12 mouse cellular contexts compared by ENCODE assay signal in the genomic region with DNA sequence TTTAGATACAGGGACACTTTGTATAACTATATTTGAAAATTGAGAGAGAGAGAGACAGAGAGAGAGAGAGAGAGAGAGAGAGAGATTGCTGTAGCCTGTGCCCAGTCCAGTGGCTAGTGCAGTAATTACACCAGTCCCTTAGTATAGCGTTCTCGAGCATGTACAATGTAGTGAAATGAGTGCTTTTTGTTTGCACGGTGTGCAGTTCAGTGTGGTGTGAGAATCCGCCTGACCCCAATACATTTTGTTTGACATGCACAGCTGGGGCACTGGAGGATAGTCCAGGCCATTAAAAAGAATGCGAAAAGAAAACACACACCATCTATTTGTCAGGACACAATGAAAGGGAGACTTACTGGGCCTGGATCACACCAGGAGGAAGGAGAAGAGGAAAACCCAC.
DNase-seq lines count a peak whose midpoint lies in the region; ATAC-seq and TF ChIP-seq lines count a peak whose summit lies in the region.
"Had no signal": no experiment of that assay in that cellular context is flagged by ENCODE, and none has a peak within 500 bp of the region (broad histone marks: within the 10 kb centered on the region; RNA-seq: fewer than 3 reads in every experiment).

No protein-coding gene starts in this region.

- DNase-seq in embryo, embryonic 10 days (ENCODE audit: low spot score), result peak; percentile 57
- no peak for DNase-seq in embryo, embryonic 11 days
- no peak for DNase-seq in kidney, postnatal 36 days
- peak; percentile 29 for DNase-seq in thymus, adult 2 months
- no peak for DNase-seq in thymus, postnatal 0 days (ENCODE audit: low spot score)
- DNase-seq in neural tube, embryonic 11.5 days (ENCODE audit: low spot score), result peak; percentile 28
- DNase-seq in cerebellum, postnatal 4 days (ENCODE audit: low spot score in 2 of 2), result no peak
- DNase-seq: cerebellum, adult 8-10 months had no signal

- peak overlapping the region; percentile 73; the same call in 1 of the 2 replicates for H3K27ac ChIP-seq in kidney, embryonic 14.5 days (ENCODE audit: low read depth, low read length)
- H3K27ac ChIP-seq in thymus, adult 2 months (ENCODE audit: control insufficient read depth, insufficient read depth, low read length), result peak overlapping the region; percentile 97
- no peak overlapping the region for H3K27ac ChIP-seq in neural tube, embryonic 11.5 days (ENCODE audit: low read depth, low read length)
- H3K27ac ChIP-seq: heart, embryonic 15.5 days; liver, embryonic 15.5 days had no signal

- TF ChIP-seq CTCF in thymus, adult 2 months (IDR thresholded peaks at IDR 0.05; ENCODE audit: borderline replicate concordance, control insufficient read depth, extremely low read depth, insufficient read depth, low read length, poor library complexity), result no peak

- H3K4me3 ChIP-seq in kidney, embryonic 14.5 days (ENCODE audit: low read length), result no peak overlapping the region
- peak overlapping the region; percentile 2; the same call in 1 of the 2 replicates for H3K4me3 ChIP-seq in thymus, adult 2 months (ENCODE audit: control insufficient read depth, insufficient read depth, low read length)
- H3K4me3 ChIP-seq in neural tube, embryonic 11.5 days (ENCODE audit: low read depth, low read length), result no peak overlapping the region
- H3K4me3 ChIP-seq: embryonic facial prominence, embryonic 13.5 days; heart, embryonic 15.5 days; liver, embryonic 15.5 days had no signal

- H3K4me2 ChIP-seq in kidney, embryonic 14.5 days (replicated peaks; ENCODE audit: low read depth, low read length), result no peak overlapping the region
- no peak overlapping the region for H3K4me2 ChIP-seq in neural tube, embryonic 11.5 days (ENCODE audit: low read depth)
- H3K4me2 ChIP-seq: heart, embryonic 15.5 days; liver, embryonic 15.5 days had no signal

- H3K9ac ChIP-seq in kidney, embryonic 14.5 days (ENCODE audit: low read depth, low read length), result no peak overlapping the region
- H3K9ac ChIP-seq in neural tube, embryonic 11.5 days (ENCODE audit: low read length), result no peak overlapping the region
- H3K9ac ChIP-seq: embryonic facial prominence, embryonic 13.5 days; heart, embryonic 15.5 days; liver, embryonic 15.5 days had no signal

- ATAC-seq in kidney, embryonic 14.5 days (ENCODE audit: low FRiP score, low TSS enrichment), result peak; percentile 66; the same call in 1 of the 2 replicates
- ATAC-seq in neural tube, embryonic 11.5 days (ENCODE audit: insufficient read depth, low FRiP score, low TSS enrichment), result no peak

- TF ChIP-seq POLR2A in thymus, adult 2 months (IDR thresholded peaks at IDR 0.05; ENCODE audit: control insufficient read depth, extremely low read depth, insufficient read depth, low read length, poor library complexity), result no peak

- no peaks in the 10 kb centered on the region for H3K36me3 ChIP-seq in kidney, embryonic 14.5 days (ENCODE audit: control insufficient read depth, insufficient read depth, low read length)
- H3K36me3 ChIP-seq in thymus, adult 2 months (ENCODE audit: control insufficient read depth, insufficient read depth, low read length), result no peaks in the 10 kb centered on the region
- H3K36me3 ChIP-seq in neural tube, embryonic 11.5 days (ENCODE audit: control insufficient read depth, insufficient read depth, low read length), result no peaks in the 10 kb centered on the region
- H3K36me3 ChIP-seq: embryonic facial prominence, embryonic 13.5 days; heart, embryonic 15.5 days; liver, embryonic 15.5 days had no signal

- WGBS in kidney, embryonic 14.5 days, result 25% methylated on average over 5 of the region's 5 CpGs
- WGBS in thymus, adult 2 months, result 50% methylated on average over 5 of the region's 5 CpGs
- WGBS in neural tube, embryonic 11.5 days, result 7% methylated on average over 5 of the region's 5 CpGs

- peaks cover 20% of the 10 kb centered on the region for H3K4me1 ChIP-seq in kidney, embryonic 14.5 days (ENCODE audit: control insufficient read depth, insufficient read depth, low read length)
- H3K4me1 ChIP-seq in thymus, adult 2 months (replicated peaks; ENCODE audit: control insufficient read depth, insufficient read depth, low read length), result peaks cover 51% of the 10 kb centered on the region
- H3K4me1 ChIP-seq in neural tube, embryonic 11.5 days (ENCODE audit: control insufficient read depth, insufficient read depth, low read length), result peaks cover 18% of the 10 kb centered on the region
- H3K4me1 ChIP-seq: liver, embryonic 15.5 days had no signal

- H3K9me3 ChIP-seq in kidney, embryonic 14.5 days (ENCODE audit: control insufficient read depth, low read length), result no peaks in the 10 kb centered on the region
- H3K9me3 ChIP-seq in neural tube, embryonic 11.5 days (ENCODE audit: control insufficient read depth, low read length), result no peaks in the 10 kb centered on the region
- H3K9me3 ChIP-seq: embryonic facial prominence, embryonic 13.5 days; heart, embryonic 15.5 days; liver, embryonic 15.5 days had no signal

- H3K27me3 ChIP-seq in kidney, embryonic 14.5 days (ENCODE audit: control insufficient read depth, insufficient read depth, low read length), result no peaks in the 10 kb centered on the region
- no peaks in the 10 kb centered on the region for H3K27me3 ChIP-seq in thymus, adult 2 months (ENCODE audit: control insufficient read depth, insufficient read depth, low read length)
- H3K27me3 ChIP-seq in neural tube, embryonic 11.5 days (ENCODE audit: control insufficient read depth, insufficient read depth, low read length), result no peaks in the 10 kb centered on the region
- H3K27me3 ChIP-seq: liver, embryonic 15.5 days had no signal

Comparison
In these comparisons a context has a peak if more than half of its experiments do, and no peak if none do; other contexts are left out.
1. DNase-seq: peak in embryo, embryonic 10 days (single experiment), thymus, adult 2 months (single experiment) and neural tube, embryonic 11.5 days (single experiment); none in embryo, embryonic 11 days (single experiment), kidney, postnatal 36 days (0 of 2), thymus, postnatal 0 days (single experiment) and cerebellum, postnatal 4 days (0 of 2).